Mouse (Mus musculus): Measurements from ENCODE around the gene Nkiras1.

- no peak for TF ChIP-seq CTCF (IDR thresholded peaks at IDR 0.05; ENCODE audit: low read depth)
- no peak for TF ChIP-seq EP300 (IDR thresholded peaks at IDR 0.05; ENCODE audit: low read depth)
Observed at GRCm38 (mm10) chr14:18303262-18303661, 32.3 kb downstream of the Nkiras1 start.
